Mouse (Mus musculus) retina, embryonic 14.5 days (tissue): Measurements from ENCODE around the gene Dnah7c.
A peak's percentile ranks its signal among the peaks of the same experiment; 100 is the strongest.
"Not testable (repeated sequence)": the region's sequence is repeated elsewhere in the genome, so short reads cannot be mapped to it uniquely, and the experiment has no call there.

Experiments used
- DNase-seq: peaks from one replicate; pipeline ENCODE4 v3.0.0-alpha.2; 2015; ENCODE audit warnings: low spot score

Dnah7c gene

DNA sequence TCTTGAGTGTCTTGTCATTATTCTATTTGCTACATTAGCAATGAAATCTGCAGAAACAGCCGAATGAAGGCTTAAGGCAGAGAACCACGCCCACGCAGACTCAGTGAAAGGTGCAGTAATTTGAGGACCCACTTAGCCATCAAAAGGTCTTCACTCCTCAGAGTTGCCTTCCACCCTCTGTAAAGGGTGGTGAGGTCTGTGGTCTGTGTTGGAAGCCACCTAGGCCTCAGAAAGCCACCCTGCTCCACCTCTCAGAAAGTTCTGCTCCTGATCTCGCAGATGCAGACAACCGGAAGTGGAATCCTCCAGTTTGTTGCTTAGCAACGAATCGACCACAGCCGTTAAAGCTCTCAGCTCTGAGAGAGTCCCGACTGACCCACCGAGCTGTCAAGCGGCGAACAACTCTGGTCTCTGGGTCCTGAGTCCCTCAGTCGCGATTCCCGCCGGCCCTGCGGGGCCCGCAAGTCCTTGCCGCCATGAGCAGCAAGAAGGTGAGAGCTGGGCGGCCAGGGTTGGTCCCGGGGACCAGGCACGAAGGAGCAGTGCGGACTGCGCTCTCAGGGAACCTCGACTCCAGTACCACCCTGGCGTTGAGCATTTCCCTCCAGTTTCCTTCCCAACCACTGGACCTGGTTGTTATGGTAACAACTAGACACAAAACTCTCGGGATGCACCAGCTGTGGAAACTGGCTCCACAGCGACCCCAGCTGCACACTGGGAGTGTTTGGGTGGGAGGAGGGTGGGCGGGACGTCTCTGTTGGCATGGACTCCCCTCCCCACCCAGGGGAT lies at the start of gene Dnah7c:
Gene Dnah7c, plus strand, starts transcription at position 456 of the 789 bp plus-strand sequence.
- peak; percentile 67 for DNase-seq

DNA sequence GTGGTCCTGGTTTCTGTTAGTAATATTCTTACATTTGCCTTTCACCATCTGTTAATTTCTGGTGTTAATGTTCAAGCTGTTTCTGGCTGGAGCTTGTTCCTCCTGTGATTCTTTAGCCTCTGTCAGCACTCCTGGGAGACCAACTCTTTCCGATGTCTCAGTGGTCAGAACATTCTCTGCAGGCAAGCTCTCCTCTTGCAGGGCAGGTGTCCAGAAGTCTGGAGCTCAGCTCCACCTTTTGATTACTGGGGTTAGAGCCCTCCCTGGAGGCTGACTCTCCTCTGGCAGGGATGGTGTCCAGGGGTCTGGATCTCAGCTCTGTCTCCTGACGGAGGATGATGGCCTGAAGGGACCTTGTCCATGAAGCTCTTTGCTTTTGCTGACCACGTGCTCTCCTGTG lies 44.8 kb upstream of the Dnah7c start:
- not testable (repeated sequence) for DNase-seq

DNA sequence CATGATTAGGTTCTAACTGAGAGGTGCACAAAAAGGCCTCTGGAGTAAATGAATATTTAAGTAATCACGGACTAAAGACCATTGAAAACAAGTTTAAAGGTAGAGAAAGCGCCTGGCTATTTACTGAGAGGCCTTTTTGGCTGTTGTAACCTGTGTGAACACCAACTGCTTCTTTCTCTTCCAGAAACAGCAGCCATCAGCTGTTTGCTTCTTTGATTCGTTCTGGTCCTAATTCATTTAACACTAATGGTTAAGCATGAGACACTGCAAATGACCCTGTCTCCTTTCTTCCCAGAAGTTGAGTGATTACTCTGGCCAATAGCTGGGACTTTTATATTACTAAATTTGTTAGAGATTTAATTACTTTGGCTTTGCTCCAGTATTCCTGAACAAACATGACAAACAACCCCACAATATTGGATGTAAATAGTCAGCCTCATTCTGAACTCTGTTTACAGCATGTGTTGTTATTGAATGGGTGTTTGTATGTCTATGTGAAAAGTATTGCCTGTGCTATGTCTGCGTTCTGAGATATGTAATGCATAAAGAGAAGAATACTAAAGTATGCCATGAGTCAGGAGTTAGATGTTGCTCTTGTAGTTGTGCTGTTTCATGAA lies 30.6 kb upstream of the Dnah7c start:
- not testable (repeated sequence) for DNase-seq

DNA sequence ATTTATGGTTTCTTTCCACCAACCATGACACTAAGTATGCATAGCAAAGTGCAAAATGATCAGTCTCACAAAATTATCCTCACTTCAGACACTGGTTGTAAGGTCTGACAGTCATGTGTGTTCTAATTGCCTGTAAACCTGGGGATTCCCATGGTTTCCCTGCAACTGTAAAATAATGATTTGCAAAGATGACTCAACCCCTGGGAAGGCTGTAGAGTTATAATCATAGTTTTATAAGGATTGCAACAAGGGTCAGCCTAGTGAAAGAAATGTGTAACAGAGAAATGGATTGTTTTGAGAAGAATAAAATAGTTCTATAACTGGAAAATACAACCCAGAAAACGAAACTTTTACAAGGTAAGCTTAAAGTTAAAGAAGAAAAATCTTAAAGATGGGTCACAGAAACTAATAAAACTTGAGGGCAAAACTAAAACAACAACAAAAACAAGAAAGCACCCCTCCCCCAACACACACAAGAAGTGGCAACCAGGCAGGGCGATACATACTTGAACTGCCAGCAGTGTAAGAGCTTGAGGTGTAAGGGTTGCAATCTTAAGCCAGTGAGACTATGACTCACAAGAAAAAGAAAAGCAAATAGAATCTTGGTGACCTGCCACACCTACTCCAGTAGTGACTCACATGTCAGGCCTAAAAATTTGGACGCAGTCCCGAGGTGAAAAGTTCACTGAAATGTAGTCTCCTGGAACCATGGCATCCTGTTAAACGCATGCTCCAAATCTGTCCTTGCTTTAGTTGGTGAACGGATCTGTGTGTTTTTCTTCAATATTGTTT lies 16.9 kb upstream of the Dnah7c start:
- no peak for DNase-seq

DNA sequence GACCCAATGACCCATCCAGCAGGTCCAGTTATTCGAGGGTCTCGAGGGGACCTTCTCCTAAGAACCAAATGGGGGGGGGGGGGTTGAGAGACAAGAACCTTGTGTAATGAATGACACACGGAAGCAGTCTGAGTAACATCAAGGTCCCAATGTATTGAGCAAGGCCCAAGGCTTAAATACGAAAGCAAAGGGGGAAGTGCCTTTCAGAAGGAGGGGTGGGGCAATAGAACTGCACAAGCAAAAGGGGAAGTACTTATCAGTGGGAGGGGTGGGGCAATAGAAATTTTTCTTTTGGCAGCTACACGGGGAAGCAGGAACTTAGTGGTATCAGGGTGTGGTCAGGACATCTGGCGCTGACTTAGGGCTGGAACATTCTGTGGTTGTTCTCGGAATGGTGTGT lies 10.6 kb upstream of the Dnah7c start:
- not testable (repeated sequence) for DNase-seq

DNA sequence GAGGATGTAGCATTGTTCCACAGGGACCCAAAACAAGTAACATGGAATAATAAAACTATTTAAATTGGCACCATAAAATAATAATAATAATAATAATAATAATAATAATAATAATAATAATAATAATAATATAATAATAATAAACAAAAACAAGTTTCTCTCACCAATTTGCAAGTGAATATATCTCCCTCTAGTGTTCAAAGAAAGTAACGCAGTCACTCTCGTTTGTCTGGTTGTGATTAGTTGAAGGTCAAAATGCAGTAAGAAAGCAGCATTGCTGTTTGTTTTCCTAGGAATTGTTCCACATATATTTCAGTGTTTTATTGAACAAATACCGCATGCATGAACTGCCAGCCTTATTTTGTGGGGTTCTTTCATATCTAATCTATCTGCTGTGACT lies 8.4 kb upstream of the Dnah7c start:
- DNase-seq = peak; percentile 71

DNA sequence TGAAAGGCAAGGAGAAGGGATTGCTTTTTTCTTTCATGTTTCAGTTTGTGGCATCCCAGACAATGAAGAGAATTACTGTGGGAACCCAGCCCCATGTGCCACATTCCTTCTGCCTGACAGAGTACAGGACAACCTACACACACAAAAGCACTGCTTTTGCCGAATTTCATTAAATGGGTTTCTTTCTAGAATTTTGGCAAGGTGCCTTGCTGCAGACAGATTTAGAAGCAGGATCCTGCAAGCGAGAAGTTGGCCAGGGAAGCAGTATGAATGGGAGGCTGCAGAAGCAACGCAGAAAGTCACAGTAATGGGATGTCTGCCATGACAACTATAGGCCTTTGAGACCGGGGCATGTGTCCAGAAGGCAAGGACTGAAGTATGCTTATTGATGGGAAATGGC lies 6.4 kb upstream of the Dnah7c start:
- not testable (repeated sequence) for DNase-seq

DNA sequence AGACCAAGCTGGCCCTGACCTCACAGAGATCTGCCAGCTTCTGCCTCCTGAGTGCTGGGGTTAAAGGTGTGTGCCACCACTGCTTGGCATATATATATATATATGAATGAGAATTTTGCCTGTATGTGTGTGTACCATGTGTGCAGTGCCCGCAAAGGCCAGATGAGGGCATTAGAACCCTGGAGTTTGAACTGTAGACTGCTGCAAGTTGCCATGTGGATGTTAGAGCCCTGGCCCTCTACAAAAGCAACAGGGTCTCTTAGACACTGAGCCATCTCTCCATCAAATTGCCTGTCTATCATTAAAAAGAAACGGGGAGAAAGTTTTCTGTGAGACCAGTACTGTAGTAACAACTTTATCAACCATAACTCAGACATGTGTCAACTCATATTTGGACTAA lies 3.0 kb downstream of the Dnah7c start:
- no peak for DNase-seq

DNA sequence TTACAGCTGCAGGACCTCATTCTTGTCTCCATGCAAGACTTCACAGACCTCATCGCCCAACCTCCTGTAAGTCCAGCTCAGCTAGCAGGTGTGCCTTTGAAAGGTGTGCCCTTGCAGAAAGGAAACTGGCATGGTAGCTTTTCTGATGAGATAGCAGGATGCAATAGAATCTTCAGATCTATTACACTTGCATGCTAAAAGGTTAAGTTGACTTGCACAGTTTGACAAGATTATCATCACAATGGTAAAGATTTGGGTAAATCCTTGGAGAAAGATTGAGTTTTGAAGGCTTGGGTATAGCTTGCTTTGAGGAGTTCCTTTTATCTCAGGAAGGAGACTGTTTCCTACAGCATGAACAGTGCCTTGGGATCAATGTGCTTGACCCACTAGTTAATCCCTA lies 89.3 kb downstream of the Dnah7c start:
- DNase-seq = not testable (repeated sequence)

DNA sequence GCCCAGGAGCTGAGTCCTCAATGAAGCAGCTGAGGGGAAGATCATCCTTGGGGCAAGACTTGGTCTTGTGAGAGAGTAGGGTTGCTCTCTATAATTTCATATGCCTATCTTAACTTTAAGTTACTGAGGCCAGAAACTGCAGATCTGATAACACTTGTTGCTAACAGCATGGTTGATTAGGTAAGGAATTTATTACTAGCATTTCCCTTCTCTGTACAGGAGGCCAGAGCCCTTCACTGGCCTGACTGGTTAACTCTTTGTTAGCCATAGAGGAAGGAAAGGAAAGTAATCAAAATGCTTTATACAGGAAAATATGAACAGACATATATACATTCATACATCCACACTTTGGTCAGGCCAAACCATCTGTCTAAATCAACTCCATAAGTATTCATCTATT lies 95.6 kb downstream of the Dnah7c start:
- DNase-seq = no peak

DNA sequence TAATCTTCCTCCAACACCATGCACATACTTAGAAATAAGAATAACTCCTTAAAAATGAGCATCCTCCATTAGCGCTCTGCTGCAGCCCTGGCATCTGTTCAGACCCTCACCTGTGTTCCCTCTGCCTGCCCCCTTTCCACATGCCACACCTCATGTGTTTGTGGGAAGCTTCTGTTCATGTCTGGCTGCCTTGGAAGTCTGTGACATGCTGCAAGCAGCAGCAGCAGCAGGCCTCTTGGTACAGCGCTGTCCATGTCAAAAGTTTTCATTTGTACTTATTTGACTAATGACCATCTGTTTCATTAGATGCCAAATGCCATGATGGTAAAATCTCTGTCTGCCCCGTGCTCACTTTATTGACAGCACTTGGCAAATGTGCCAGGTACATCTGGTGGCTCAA lies 101.1 kb downstream of the Dnah7c start:
- not testable (repeated sequence) for DNase-seq

DNA sequence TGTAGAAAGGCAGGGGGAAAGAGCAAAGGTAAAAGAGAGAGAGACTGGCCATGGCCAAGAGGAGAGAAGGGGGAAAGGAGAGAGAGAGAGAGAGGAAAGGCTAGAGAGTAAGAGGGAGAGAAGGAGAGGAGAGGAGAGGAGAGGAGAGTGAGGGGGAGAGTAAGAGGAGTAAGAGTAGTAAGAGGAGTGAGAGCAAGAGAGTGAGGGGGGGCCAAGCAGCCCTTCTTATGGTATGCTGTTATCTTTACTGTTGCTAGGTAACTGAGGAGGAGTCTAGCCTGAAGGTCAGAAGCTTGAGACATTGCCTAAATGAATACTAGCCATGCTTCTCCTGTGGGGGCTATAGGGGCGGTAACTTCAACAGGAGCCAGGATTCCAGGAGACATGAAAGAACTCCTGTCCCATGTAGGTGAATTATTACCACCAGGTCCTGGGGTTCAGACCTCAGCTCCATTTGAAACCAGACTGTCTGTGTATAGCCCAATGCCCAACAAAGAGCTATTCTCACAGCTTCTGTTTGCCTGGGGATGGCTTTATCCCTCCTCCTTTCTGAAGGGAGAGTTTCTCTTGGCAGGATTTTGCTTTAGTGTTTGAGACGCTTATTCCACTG lies 119.5 kb downstream of the Dnah7c start:
- no peak for DNase-seq

DNA sequence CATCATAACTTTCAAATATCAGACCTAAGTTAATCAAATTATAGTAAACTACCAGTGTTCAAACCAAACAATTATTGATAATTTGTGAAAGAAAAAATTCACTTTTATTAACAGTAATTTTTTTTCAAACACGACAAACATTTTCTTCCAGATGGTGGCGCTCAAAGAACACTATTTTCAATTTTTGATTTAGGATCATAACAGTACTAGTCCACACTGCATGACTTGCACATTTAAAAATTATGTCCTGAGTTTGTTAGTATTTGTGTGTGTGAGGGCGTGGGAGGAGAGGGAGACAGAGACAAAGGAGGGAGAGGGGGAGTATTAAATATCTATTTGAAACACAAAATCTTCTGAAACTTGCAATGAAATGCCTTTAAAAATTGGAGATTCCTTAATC lies 155.0 kb downstream of the Dnah7c start:
- DNase-seq = peak; percentile 72

DNA sequence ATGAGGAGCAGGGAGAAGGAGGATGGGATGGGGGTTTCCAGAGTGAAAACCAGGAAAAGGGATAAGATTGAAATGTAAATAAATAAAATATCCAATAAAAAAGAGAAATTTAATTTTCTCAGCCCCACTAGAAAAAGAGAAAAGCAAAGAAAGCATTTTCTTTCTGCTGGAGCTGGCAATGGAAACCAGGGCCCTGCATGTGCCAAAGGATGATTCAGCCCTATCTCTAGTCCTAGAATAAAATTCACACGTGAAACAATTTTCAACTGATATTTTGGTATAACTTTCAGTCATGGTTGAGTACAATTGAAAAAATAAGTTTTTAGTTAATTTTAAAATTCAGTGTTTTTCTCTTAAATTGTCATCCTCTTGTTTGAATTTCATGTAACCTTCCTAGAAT lies 168.4 kb downstream of the Dnah7c start:
- not testable (repeated sequence) for DNase-seq

DNA sequence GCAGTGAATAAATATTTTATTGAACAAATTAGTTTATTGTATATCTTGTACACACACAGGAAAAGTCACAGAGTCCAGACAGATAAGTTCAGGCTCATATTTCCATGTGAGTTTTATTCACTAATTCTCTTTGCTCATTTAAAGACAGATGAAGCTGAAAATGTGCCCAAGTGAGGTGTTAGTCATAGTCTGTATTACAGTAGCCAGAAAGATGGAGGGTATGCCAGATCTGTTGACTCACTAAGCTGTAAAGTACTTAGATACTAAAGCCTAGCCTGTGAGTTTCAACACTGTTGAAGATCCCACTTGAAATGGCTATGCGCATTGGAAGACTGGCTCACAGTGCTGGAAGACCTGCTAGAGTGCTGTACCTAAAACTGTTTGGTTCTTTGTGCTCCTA lies 171.0 kb downstream of the Dnah7c start:
- not testable (repeated sequence) for DNase-seq

DNA sequence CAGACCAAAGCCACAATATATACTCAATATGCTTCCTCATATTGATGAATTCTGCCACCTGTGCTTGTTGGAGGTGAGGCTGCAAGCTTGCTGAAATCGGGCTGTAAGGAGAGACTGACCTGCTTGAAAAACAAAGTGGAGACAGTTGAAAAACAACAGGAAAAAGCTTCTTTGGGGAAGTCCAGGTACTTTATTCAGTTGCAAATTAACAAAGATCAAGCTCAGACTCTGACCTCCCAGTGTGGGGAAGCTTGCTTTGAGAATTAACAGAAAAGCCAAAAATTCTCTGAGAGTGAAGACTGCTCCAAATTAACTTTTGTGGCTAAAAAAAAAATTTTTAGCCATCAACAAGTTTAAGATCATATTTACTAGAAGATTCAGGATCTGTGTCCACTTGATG lies 194.9 kb downstream of the Dnah7c start:
- no peak for DNase-seq

DNA sequence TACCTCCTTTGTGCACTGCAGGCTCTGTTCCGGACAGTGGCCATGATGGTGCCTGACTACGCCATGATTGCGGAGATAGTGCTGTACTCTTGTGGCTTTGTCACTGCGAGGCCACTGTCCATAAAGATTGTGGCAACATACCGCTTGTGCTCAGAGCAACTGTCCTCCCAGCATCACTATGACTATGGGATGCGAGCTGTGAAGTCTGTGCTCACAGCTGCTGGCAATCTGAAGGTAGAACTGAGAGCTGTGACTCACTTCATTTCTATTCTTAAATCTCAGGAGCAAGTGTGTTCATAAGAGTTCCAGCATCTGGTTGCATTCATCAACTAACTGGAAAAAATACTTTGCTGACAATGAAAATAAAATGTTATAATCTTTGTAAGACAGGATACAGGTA lies 200.5 kb downstream of the Dnah7c start:
- DNase-seq = not testable (repeated sequence)

DNA sequence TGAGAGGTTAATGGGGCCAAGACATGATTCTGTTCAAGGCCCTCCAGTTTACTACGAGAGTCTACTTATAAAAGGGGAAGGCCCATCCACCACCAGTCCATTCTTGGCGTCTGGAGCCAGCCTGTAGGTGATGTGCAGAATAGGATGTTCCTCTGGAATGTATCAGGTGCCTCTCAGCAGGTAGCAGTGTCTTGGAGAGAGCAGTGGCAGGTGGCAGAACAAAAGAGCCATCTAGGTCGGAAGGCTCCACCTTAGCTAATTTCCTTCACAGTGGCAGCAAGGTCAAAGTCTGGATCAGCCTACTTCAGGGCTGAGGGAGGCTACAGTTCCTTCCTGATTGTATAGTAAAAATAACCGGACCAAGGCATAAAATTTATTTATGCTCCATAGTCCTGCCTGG lies 224.4 kb downstream of the Dnah7c start:
- DNase-seq = not testable (repeated sequence)

DNA sequence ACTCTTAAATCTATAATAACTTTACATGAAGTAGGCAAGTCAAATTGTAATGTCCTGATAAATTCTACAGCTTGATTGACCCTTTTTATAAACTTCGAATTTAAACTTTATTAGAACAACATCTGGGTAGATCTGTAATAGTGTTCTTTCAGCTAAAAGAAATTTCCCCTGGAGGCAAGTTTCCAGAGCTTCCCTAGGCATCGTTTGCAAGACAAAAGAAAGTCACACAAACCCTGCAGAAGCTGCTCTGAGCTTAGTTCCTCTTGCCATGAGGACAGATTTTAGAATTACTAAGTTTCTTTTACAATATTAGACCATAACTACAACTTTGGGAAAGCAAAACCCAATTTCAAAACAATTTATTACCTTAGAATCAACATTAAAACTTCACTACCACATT lies 227.3 kb downstream of the Dnah7c start:
- not testable (repeated sequence) for DNase-seq

DNA sequence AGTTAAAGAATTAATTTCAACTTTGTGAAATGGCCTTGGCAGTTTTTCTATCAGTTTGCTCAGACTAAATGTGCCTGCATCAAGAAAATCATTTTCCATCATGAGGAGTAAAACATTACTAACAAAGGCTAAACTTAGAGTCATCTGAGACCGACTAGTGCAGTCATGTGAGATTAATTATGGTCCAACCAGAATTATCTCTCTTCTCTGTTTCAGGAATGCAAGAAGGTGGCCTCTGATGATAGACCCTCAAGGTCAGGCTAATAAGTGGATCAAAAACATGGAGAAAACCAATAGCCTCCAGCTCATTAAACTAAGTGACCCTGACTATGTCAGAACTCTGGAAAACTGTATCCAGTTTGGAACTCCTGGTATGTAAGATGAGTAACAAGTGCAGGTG lies 299.4 kb downstream of the Dnah7c start:
- not testable (repeated sequence) for DNase-seq

DNA sequence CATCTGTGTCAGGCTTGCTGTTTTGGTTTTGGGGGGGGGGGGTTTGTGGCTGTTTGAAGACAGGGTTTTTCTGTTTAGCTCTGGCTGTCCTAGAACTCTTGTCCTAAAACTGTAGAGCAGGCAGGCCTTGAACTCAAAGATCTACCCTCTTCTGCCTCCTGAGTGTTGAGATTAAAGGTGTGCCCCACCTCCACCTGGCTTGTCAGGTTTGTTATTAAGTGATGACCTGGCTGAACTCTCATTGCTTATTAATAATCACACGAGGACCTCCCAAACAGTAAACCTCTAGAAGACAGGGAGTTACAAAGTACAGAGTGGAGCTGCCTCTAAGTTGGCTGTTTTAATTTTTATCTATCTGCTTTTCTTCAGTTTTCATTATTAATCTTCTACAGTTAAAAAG lies 299.9 kb downstream of the Dnah7c start:
- DNase-seq = no peak

DNA sequence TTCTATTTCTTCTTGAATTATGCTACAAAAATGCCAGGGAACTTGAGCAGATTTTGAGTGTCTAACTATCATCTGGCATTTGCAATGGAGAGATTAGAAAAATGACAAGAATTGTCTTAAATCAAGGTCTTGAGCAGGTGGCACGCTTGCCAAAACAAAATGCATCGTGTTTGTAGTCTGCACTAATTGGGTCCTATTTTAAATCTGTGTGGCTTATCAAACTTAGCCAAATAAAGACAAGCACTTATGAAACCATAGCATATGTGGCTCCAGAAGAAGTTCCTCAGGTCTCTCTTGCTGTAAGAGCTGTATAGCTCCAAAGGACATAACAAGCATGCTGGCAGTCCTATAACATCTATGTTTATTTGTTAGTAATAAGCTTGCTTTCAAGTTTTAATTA lies 300.3 kb downstream of the Dnah7c start:
- not testable (repeated sequence) for DNase-seq
